Mouse (Mus musculus) stomach, postnatal 0 days (tissue): ENCODE results near the gene Vav2.

Experiments
- CTCF ChIP-seq: IDR thresholded peaks from 2 replicates; pipeline ENCODE4 v1.5.1; 2016; ENCODE audit warnings: antibody characterized with exemption, low read depth, mild to moderate bottlenecking, moderate library complexity
- EP300 ChIP-seq: optimal IDR thresholded peaks from 2 replicates; pipeline ENCODE3; 2016; ENCODE audit warnings: antibody characterized with exemption

DNA sequence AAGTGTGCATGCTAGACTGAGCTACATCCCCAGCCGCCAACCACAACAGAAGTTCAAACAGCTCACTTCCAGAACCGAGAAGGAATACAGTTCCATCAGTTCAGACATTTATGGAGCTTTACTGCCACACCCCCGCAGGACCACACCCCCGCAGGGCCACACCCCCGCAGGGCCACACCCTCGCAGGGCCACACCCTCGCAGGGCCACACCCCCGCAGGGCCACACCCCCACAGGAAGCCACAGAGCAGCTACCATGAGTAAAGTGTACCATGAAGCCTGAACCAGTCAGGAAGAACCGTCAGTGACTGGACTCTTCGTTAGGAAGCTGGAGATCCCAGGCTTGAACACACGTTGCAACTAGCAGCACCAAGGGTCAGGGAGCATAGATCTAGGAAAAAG, 11.4 kb upstream of the Vav2 start:
- no peak for TF ChIP-seq CTCF
- no peak for TF ChIP-seq EP300
